Mouse (Mus musculus) heart, adult 11 months (tissue): Measurements from ENCODE around the gene Gm49373.

Source experiments
- DNase-seq: peaks from one replicate; pipeline ENCODE4 v3.0.0; 2022

Gm49373 gene

GRCm38 (mm10) chr9:21027774-21028290 lies 45.1 kb downstream of the Gm49373 start:
- DNase-seq, result peak; percentile 91

GRCm38 (mm10) chr9:21026849-21027248 lies 46.0 kb downstream of the Gm49373 start:
- DNase-seq, result peak; percentile 91

- peak; percentile 90 for DNase-seq
Observed at GRCm38 (mm10) chr9:21025258-21025810, 47.6 kb downstream of the Gm49373 start.

- no peak for DNase-seq
Observed at GRCm38 (mm10) chr9:21022726-21023125, 50.2 kb downstream of the Gm49373 start.

GRCm38 (mm10) chr9:21022288-21022687 lies 50.6 kb downstream of the Gm49373 start:
- DNase-seq, result no peak

GRCm38 (mm10) chr9:21021363-21021762 lies 51.5 kb downstream of the Gm49373 start:
- no peak for DNase-seq

GRCm38 (mm10) chr9:21018600-21018999 lies 54.3 kb downstream of the Gm49373 start:
- DNase-seq, result peak; percentile 92

- no peak for DNase-seq
Observed at GRCm38 (mm10) chr9:21017177-21017575, 55.7 kb downstream of the Gm49373 start.

- peak; percentile 95 for DNase-seq
Observed at GRCm38 (mm10) chr9:21016331-21017176, 56.3 kb downstream of the Gm49373 start.

GRCm38 (mm10) chr9:21015571-21016130 lies 57.2 kb downstream of the Gm49373 start, which contains the start of gene Icam1:
Icam1 (plus strand) TSS chr9:21015985.
- peak; percentile 99 for DNase-seq

- DNase-seq, result peak; percentile 99
Observed at GRCm38 (mm10) chr9:21014691-21015570, 58.0 kb downstream of the Gm49373 start.
